Comparison of ENCODE assay signal across 9 mouse cellular contexts in genomic region chr12:56986049-56986448, GRCm38 (mm10).
DNase-seq lines count a peak whose midpoint lies in the region; ATAC-seq and TF ChIP-seq lines count a peak whose summit lies in the region.
"Had no signal": no experiment of that assay in that cellular context is flagged by ENCODE, and none has a peak within 500 bp of the region (broad histone marks: within the 10 kb centered on the region; RNA-seq: fewer than 3 reads in every experiment).

No protein-coding gene starts in this region.

- ATAC-seq in forebrain, embryonic 11.5 days (replicated peaks; ENCODE audit: low FRiP score): no peak
- no peak for ATAC-seq in forebrain, embryonic 16.5 days
- no peak for ATAC-seq in kidney, postnatal 0 days (replicated peaks; ENCODE audit: low FRiP score, low read depth)
- ATAC-seq in liver, postnatal 0 days: no peak

- H3K9ac ChIP-seq in forebrain, embryonic 11.5 days (ENCODE audit: low read length): no peak overlapping the region
- no peak overlapping the region for H3K9ac ChIP-seq in forebrain, embryonic 16.5 days (replicated peaks; ENCODE audit: low read depth, low read length)
- no peak overlapping the region for H3K9ac ChIP-seq in kidney, postnatal 0 days (ENCODE audit: low read depth, low read length)
- no peak overlapping the region for H3K9ac ChIP-seq in liver, postnatal 0 days (replicated peaks)
- H3K9ac ChIP-seq: lung, embryonic 15.5 days had no signal

- H3K36me3 ChIP-seq in forebrain, embryonic 11.5 days (ENCODE audit: control insufficient read depth, insufficient read depth, low read length): no peaks in the 10 kb centered on the region
- no peaks in the 10 kb centered on the region for H3K36me3 ChIP-seq in forebrain, embryonic 16.5 days (ENCODE audit: control insufficient read depth, insufficient read depth)
- no peaks in the 10 kb centered on the region for H3K36me3 ChIP-seq in kidney, postnatal 0 days (ENCODE audit: insufficient read depth, low read length)
- H3K36me3 ChIP-seq in liver, postnatal 0 days (replicated peaks; ENCODE audit: insufficient read depth, low read length): no peaks in the 10 kb centered on the region
- H3K36me3 ChIP-seq: lung, embryonic 15.5 days had no signal

- no peak for TF ChIP-seq EP300 in liver, postnatal 0 days (IDR thresholded peaks at IDR 0.05; ENCODE audit: low read depth)

- H3K4me2 ChIP-seq in forebrain, embryonic 11.5 days (ENCODE audit: low read depth, low read length, severe bottlenecking): no peak overlapping the region
- H3K4me2 ChIP-seq in forebrain, embryonic 16.5 days (ENCODE audit: low read length): no peak overlapping the region
- no peak overlapping the region for H3K4me2 ChIP-seq in kidney, postnatal 0 days (ENCODE audit: low read length)
- H3K4me2 ChIP-seq in liver, postnatal 0 days (ENCODE audit: low read depth, low read length): no peak overlapping the region
- H3K4me2 ChIP-seq: lung, embryonic 15.5 days had no signal

- H3K27me3 ChIP-seq in forebrain, embryonic 11.5 days (ENCODE audit: control insufficient read depth, insufficient read depth, low read length): no peaks in the 10 kb centered on the region
- peaks cover 2% of the 10 kb centered on the region; the same call in 1 of the 2 replicates for H3K27me3 ChIP-seq in forebrain, embryonic 16.5 days (replicated peaks; ENCODE audit: control insufficient read depth, insufficient read depth, low read length)
- H3K27me3 ChIP-seq in kidney, postnatal 0 days (ENCODE audit: insufficient read depth, low read length): peaks cover 5% of the 10 kb centered on the region; the same call in 1 of the 2 replicates
- H3K27me3 ChIP-seq in liver, postnatal 0 days (ENCODE audit: insufficient read depth, low read length): no peaks in the 10 kb centered on the region

- H3K4me1 ChIP-seq in forebrain, embryonic 11.5 days (replicated peaks; ENCODE audit: control insufficient read depth, insufficient read depth, low read length): no peaks in the 10 kb centered on the region; the same call in 1 of the 2 replicates
- H3K4me1 ChIP-seq in forebrain, embryonic 16.5 days (replicated peaks; ENCODE audit: control insufficient read depth, insufficient read depth, low read length): no peaks in the 10 kb centered on the region
- H3K4me1 ChIP-seq in kidney, postnatal 0 days (replicated peaks; ENCODE audit: insufficient read depth, low read length): no peaks in the 10 kb centered on the region
- no peaks in the 10 kb centered on the region for H3K4me1 ChIP-seq in liver, postnatal 0 days (ENCODE audit: insufficient read depth)
- H3K4me1 ChIP-seq: lung, embryonic 15.5 days had no signal

- H3K27ac ChIP-seq in forebrain, embryonic 11.5 days (ENCODE audit: low read depth, low read length): no peak overlapping the region
- no peak overlapping the region for H3K27ac ChIP-seq in forebrain, embryonic 16.5 days (ENCODE audit: low read length)
- H3K27ac ChIP-seq in kidney, postnatal 0 days: no peak overlapping the region
- H3K27ac ChIP-seq in liver, postnatal 0 days (ENCODE audit: low read depth): no peak overlapping the region
- H3K27ac ChIP-seq: lung, embryonic 15.5 days had no signal

- H3K9me3 ChIP-seq in forebrain, embryonic 11.5 days (ENCODE audit: control insufficient read depth, low read length): no peaks in the 10 kb centered on the region
- no peaks in the 10 kb centered on the region for H3K9me3 ChIP-seq in forebrain, embryonic 16.5 days (ENCODE audit: control insufficient read depth, low read length)
- no peaks in the 10 kb centered on the region for H3K9me3 ChIP-seq in kidney, postnatal 0 days (replicated peaks; ENCODE audit: low read length)
- H3K9me3 ChIP-seq in liver, postnatal 0 days (ENCODE audit: low read length): no peaks in the 10 kb centered on the region
- H3K9me3 ChIP-seq: lung, embryonic 15.5 days had no signal

- TF ChIP-seq CTCF in kidney, postnatal 0 days (IDR thresholded peaks at IDR 0.05; ENCODE audit: low read depth): peak; percentile 86
- TF ChIP-seq CTCF in liver, postnatal 0 days (IDR thresholded peaks at IDR 0.05; ENCODE audit: low read depth): peak; percentile 90

- 6% methylated on average over 5 of the region's 5 CpGs for WGBS in forebrain, embryonic 11.5 days
- 8% methylated on average over 5 of the region's 5 CpGs for WGBS in forebrain, embryonic 16.5 days
- WGBS in kidney, postnatal 0 days: 4% methylated on average over 5 of the region's 5 CpGs
- WGBS in liver, postnatal 0 days (ENCODE audit: insufficient replicate concordance): 9% methylated on average over 5 of the region's 5 CpGs

- H3K4me3 ChIP-seq in forebrain, embryonic 11.5 days (ENCODE audit: low read depth, low read length): no peak overlapping the region
- no peak overlapping the region for H3K4me3 ChIP-seq in forebrain, embryonic 16.5 days (replicated peaks; ENCODE audit: low read length)
- H3K4me3 ChIP-seq in kidney, postnatal 0 days (replicated peaks; ENCODE audit: low read depth, low read length): no peak overlapping the region
- no peak overlapping the region for H3K4me3 ChIP-seq in liver, postnatal 0 days (ENCODE audit: low read depth, low read length)
- H3K4me3 ChIP-seq: lung, embryonic 15.5 days had no signal

- DNase-seq in forebrain, embryonic 11.5 days (ENCODE audit: low spot score): peak; percentile 75
- peak; percentile 11 to 44 for DNase-seq in urinary bladder, adult 18-20 months (ENCODE audit: low spot score in 2 of 2)
- DNase-seq in urinary bladder, postnatal 10 days (ENCODE audit: low spot score): no peak
- DNase-seq in embryo, embryonic 10.5 days (ENCODE audit: low spot score): peak; percentile 83
- peak; percentile 79 for DNase-seq in kidney, postnatal 0 days (ENCODE audit: low spot score)
- peak; percentile 64 for DNase-seq in liver, postnatal 0 days
- DNase-seq in spleen, postnatal 4 days (ENCODE audit: low spot score in 2 of 2): peak; percentile 44 to 73
